Mouse (Mus musculus) lung, postnatal 25 days (tissue): Measurements from ENCODE around the gene Tgfa.

Experiments
- DNase-seq: peaks from one replicate; pipeline ENCODE4 v3.0.0; 2022; ENCODE audit warnings: low spot score

The Tgfa gene

DNA sequence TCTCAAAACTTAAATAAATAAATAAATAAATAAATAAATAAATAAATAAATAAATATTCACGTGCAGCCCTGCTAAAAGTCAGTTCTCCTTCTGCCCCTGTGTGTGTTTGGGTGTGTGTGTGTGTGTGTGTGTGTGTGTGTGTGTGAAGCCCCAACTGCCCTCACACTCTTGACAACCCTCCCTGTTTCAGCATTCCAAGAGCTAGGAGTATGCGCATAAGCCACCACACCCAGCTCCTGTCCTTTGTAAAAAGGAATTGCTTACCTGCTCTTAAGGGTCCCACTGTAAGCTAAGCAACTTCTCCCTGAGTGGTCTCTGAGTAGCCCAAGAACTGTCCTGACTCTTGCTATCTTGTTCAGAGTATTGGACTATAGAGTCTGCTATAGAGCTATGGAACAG, 101.9 kb downstream of the Tgfa start:
- no peak for DNase-seq

DNA sequence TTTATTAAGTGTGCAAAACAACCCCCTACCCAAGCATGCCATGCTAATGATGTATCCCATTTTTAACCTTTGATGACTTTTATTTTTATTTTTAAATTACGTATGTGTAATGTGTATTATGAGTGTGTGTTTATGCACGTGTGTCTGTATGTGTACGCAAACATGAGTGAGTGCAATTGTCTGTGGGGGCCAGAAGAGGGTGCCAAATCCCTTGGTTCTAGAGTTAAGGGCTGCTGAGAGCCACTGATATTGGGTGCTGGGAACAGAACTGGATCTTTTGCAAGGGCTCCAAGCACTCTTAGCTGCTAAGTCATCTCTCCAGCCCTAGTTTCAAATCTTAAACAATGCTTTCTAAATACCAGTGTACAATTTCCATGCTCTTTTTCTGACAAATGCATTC, 103.9 kb downstream of the Tgfa start:
- no peak for DNase-seq

DNA sequence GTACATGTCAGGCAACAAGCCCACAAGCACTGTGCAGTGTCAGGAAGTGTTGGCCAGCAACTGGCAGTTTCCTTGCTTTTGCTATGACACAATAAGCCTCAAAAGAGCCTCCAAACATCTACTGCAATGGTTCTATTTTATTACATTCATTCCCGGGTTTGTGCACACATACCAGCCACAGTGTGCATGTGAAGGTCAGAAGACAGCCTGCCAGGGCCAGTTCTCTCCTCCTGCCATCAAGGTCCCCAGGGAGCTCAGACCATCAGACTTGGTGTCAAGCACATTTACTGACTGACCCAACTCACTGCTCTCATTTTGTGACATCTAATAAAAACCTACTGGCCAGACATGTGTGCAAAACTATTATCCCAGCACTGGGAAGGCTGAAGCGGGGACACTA, 104.4 kb downstream of the Tgfa start:
- DNase-seq = no peak

DNA sequence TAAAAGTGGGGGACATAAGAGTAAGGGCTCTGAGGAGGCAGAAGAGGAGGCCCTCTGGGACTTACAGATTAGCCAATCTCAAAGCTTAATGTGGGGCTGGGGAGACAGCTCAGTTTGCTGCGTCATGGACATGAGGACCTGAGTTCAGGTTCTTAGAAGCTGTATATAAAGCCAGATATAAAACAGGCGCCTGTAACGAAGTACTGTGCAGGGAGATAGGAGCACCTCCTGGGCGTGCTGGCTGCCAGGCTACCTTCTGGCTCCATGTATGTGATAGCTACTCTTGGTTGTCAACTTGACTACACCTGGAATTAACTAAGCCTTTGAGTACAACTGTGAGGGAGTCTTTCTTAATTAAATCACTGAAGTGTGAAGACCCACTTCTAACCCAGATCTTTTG, 110.7 kb downstream of the Tgfa start:
- DNase-seq = no peak

DNA sequence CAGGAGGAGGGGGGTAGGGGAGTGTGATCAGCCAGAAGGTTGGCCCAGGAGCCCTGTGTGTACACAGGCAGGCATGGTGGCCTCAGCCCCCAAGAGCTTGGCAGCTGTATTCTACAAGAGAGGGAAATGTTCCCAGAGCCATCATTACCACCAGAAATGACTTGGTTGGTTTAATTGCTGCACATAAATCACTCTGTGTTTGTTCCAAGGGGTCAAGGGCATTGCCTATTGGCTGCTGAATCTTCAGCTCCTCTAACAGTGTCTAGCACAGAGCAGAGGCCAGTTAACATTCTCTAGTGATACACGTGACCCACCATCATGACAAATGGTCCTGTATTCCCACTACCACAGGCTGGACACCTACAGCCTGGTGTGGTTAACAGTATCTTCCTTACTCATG, 119.0 kb downstream of the Tgfa start:
- DNase-seq = no peak

DNA sequence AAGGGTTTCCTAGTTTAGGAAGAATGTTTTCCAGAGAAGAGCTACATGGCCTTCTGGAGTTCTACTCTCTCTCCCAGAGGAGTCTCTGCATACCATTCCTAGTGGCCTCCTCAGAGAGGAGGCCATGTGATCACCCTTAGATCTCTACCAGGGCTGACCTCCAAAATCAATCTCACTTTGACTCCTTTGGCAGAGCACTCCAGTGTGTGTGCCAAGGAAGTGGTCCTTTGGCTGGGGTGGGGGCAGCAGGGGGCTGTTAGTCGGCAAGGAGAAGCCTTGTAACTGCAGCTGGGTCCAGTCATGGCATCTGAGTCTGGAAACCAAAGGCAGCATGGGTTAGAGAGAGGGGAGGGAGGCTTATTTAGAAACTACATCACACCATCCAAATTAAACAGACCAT, 122.0 kb downstream of the Tgfa start:
- no peak for DNase-seq

DNA sequence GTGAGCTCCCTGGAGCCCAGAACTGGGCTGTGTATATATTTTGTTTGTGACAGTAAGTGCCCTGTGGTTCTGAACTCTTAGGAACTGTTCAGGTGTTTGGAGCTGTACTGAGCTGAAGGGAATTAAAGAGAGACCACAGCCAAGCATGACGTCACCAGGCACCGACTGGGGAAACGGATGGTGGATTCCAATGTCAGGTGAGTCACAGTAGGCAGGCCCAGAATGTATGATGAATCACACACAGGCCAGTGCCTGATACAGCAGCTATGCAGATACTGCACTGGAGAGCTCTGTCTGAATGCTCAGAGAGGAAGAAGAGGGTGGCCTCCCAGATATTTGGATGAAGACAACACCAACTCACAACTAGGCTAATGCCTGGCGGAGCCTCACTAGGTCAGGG, 123.8 kb downstream of the Tgfa start:
- peak; percentile 10 for DNase-seq

DNA sequence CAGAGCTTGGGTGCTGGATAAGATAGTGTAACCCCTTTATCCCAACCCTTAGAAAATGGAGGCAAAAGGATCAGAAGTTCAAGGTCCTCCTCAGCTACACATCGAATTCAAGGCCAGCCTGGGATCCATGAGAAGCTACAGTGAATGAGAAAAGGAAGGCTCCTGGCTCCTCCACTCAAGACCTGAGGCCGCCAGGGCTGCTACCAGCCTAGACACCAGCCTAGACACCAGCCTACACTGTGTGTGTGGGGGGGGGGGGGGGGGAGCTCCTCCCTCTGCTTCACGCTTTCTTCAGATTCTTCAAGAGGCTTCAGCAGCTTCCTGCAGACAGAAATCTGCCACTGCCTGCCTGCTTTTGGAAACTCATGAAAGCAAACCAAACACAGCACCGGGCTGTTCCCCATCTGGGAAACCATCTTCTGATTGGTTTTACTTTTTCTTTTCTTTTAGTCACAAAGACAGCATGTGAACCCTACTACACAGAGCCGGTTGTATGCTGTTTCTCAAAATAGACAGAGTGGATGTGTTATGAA, 127.1 kb downstream of the Tgfa start:
- DNase-seq = no peak

DNA sequence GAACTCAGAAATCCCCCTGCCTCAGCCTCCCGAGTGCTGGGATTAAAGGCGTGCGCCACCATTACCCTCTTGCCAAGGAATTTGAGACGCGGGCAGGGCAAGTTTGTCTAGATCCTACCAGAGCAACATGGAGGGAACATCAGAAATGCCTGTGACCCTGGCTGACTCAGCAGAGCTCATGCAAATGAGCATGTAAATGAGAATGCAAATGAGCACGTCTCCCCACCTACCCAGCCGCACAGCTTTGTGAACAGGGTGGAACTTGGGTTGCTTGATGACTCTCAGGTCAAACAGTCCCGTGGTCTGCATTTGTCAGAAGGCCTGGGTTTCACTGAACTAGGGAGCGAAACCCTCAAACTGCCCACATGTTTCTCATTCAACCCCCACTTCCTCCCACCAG, 128.0 kb downstream of the Tgfa start:
- no peak for DNase-seq

DNA sequence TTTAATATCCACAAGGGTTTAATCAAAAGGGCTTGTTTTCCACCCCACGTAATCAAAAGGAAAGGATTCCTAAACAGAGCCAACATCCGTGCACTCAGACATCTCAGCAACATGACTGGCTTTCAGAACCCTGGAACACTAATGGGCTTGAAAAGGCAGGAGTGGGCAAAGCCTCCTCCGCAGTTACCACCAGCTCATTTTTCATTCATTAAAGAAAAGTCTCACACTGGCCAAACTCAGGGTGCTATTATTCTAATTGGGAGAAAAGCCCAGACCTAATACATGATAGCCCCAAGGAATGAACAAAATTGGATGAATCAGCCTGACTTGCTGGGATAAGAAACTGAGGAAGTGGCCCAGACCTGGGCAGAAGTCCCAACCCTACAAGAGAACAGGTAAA, 129.4 kb downstream of the Tgfa start:
- no peak for DNase-seq
